Mouse (Mus musculus) bone marrow macrophage, adult 2 months (primary cell): ENCODE measurements around the gene Cacna2d3.

Experiments
- CTCF ChIP-seq: IDR thresholded peaks from 2 replicates; pipeline ENCODE4 v1.5.1; 2012; ENCODE audit warnings: low read depth, mild to moderate bottlenecking, low read length, moderate library complexity
- POLR2A ChIP-seq: IDR thresholded peaks from 2 replicates; pipeline ENCODE4 v1.6.1; 2012; ENCODE audit warnings: mild to moderate bottlenecking, low read depth, low read length, borderline replicate concordance

GRCm38 (mm10) chr14:29107464-29107863 is 614.2 kb downstream of the Cacna2d3 start:
- TF ChIP-seq POLR2A (no peak), CTCF (no peak)
